Mouse (Mus musculus) telencephalon, adult 2 months (tissue): ENCODE data around the gene Sec1.

Experiments
- DNase-seq: peaks from one replicate; pipeline ENCODE4 v3.0.0-alpha.2; 2011; ENCODE audit warnings: low read depth, low spot score

Sec1 gene

GRCm38 (mm10) chr7:45641391-45642040 lies 52.7 kb downstream of the Sec1 start:
- no peak for DNase-seq

GRCm38 (mm10) chr7:45640191-45640957 lies 53.8 kb downstream of the Sec1 start:
- DNase-seq: no peak

- DNase-seq: no peak
Observed at GRCm38 (mm10) chr7:45639561-45640027, 54.6 kb downstream of the Sec1 start, which contains the start of gene Mamstr. TSS of gene Mamstr (plus strand) at chr7:45639977.

GRCm38 (mm10) chr7:45638623-45639401 lies 55.4 kb downstream of the Sec1 start:
- DNase-seq: peak; percentile 98

- DNase-seq: no peak
Observed at GRCm38 (mm10) chr7:45637710-45638109, 56.5 kb downstream of the Sec1 start.

- no peak for DNase-seq
Observed at GRCm38 (mm10) chr7:45635711-45636688, 58.2 kb downstream of the Sec1 start.

GRCm38 (mm10) chr7:45634946-45635681 lies 59.1 kb downstream of the Sec1 start:
- no peak for DNase-seq

GRCm38 (mm10) chr7:45632499-45632898 lies 61.7 kb downstream of the Sec1 start:
- no peak for DNase-seq

GRCm38 (mm10) chr7:45630064-45630907 lies 63.9 kb downstream of the Sec1 start:
- no peak for DNase-seq

- peak; percentile 63 for DNase-seq
Observed at GRCm38 (mm10) chr7:45628364-45629294, 65.6 kb downstream of the Sec1 start.
